Mouse (Mus musculus) heart, adult 11 months (tissue): ENCODE data around the gene Nrros.
A peak's percentile ranks its signal among the peaks of the same experiment; 100 is the strongest.

Source experiments
- DNase-seq: peaks from one replicate; pipeline ENCODE4 v3.0.0; 2022

Gene Nrros

GRCm38 (mm10) chr16:32160742-32161323, 4.6 kb downstream of the Nrros start:
- no peak for DNase-seq

GRCm38 (mm10) chr16:32158966-32159365, 6.4 kb downstream of the Nrros start:
- DNase-seq = no peak

GRCm38 (mm10) chr16:32157369-32157768, 8.0 kb downstream of the Nrros start:
- DNase-seq = no peak

- no peak for DNase-seq
Measured at GRCm38 (mm10) chr16:32156719-32157118, 8.7 kb downstream of the Nrros start.

GRCm38 (mm10) chr16:32154437-32154836, 11.0 kb downstream of the Nrros start:
- no peak for DNase-seq

- DNase-seq = no peak
Measured at GRCm38 (mm10) chr16:32153976-32154375, 11.4 kb downstream of the Nrros start.

- no peak for DNase-seq
Measured at GRCm38 (mm10) chr16:32147589-32148207, 17.7 kb downstream of the Nrros start.

- no peak for DNase-seq
Measured at GRCm38 (mm10) chr16:32144592-32144991, 20.8 kb downstream of the Nrros start.

GRCm38 (mm10) chr16:32143766-32144165, 21.6 kb downstream of the Nrros start:
- peak; percentile 85 for DNase-seq

GRCm38 (mm10) chr16:32138954-32139353, 26.4 kb downstream of the Nrros start:
- DNase-seq = no peak

- no peak for DNase-seq
Measured at GRCm38 (mm10) chr16:32135842-32136357, 29.5 kb downstream of the Nrros start.

GRCm38 (mm10) chr16:32133148-32133547, 32.2 kb downstream of the Nrros start:
- peak; percentile 82 for DNase-seq

- peak; percentile 99 for DNase-seq
Measured at GRCm38 (mm10) chr16:32130190-32130826, 35.1 kb downstream of the Nrros start.

- peak; percentile 79 for DNase-seq
Measured at GRCm38 (mm10) chr16:32129449-32130189, 35.8 kb downstream of the Nrros start.

- peak; percentile 86 for DNase-seq
Measured at GRCm38 (mm10) chr16:32127046-32127445, 38.3 kb downstream of the Nrros start.

GRCm38 (mm10) chr16:32125364-32125763, 40.0 kb downstream of the Nrros start:
- no peak for DNase-seq

- peak; percentile 94 for DNase-seq
Measured at GRCm38 (mm10) chr16:32124444-32125335, 40.7 kb downstream of the Nrros start.

- no peak for DNase-seq
Measured at GRCm38 (mm10) chr16:32124020-32124419, 41.4 kb downstream of the Nrros start.

- DNase-seq = no peak
Measured at GRCm38 (mm10) chr16:32120454-32120853, 44.9 kb downstream of the Nrros start.

GRCm38 (mm10) chr16:32116186-32116585, 49.2 kb downstream of the Nrros start:
- DNase-seq = peak; percentile 82

GRCm38 (mm10) chr16:32115781-32116180, 49.6 kb downstream of the Nrros start:
- DNase-seq = peak; percentile 86

GRCm38 (mm10) chr16:32114968-32115695, 50.3 kb downstream of the Nrros start:
- peak; percentile 98 for DNase-seq
